Mouse (Mus musculus) ES-Bruce4 (cell line): Measurements from ENCODE around the gene Tnfrsf21.

Experiments
- CTCF ChIP-seq: IDR thresholded peaks from one replicate; pipeline ENCODE4 v1.8.1; 2011; ENCODE audit warnings: low read depth, low read length
- POLR2A ChIP-seq: IDR thresholded peaks from one replicate; pipeline ENCODE4 v1.8.1; 2011; ENCODE audit warnings: low read length; ENCODE audit not compliant: insufficient read depth

DNA sequence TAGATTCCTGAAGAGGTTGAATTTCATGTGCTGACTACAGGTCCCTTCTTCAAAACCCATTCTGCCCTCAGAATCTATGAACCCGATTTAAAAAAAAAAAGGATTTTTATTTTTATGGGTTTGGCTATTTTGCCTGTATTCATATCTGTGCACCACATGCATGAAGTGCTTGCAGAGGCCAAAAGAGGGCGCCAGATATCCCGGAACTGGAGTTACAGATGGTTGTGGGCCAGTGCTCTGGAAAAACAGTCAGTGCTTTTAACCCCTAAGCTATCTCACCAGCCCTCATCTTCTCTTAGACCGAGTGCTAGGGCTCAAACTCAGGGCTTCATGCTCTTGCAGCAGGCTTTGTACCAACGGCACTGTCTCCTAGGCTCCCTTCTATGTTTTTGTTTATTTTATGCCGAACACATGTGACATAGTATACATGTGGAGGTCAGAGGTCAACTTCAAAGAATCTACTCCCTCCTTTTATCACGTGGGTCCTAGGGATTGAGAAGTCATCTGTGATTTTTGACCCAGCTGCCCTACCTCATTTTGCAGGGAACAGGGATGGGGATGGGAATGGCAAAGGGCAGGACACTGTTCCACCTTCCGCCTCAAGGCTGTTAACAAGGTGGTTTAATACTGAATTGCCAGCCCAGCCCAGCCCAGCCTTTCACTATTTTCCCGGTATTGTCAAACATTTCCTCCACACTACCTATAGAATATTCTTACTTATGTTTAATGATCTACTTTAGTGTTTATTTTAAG, 30.3 kb upstream of the Tnfrsf21 start:
- TF ChIP-seq POLR2A (no peak), CTCF (peak; percentile 51)
